Mouse (Mus musculus) left cerebral cortex, postnatal 10 days (tissue): ENCODE results near the gene Runx3. TPM values are rescaled to one million over a fixed set of nuclear protein-coding genes. Genes with fewer than 3 reads are reported as not detected.

ENCODE experiments used
- DNase-seq, 2 experiments: peaks; one replicate each; pipeline ENCODE4 v3.0.0; 2021 to 2022; ENCODE audit warnings: low spot score in 2 of 2, mixed read lengths in 1 of 2; ENCODE audit errors: extremely low spot score in 1 of 2
- intact Hi-C: fragments of 180-260 bp; cut with DNase I; formaldehyde crosslinking; loops from one replicate; pipeline ENCODE4 v1.15.1; 2025
- total RNA-seq, 2 experiments: library from RNA; stranded (reverse); gene quantifications; 2 replicates each; pipeline ENCODE4 v1.2.3; 2021

The Runx3 gene
- total RNA-seq, 2 experiments from 2014 or later: not detected

- DNase-seq: no peak
- intact Hi-C loops: no loop called here
These were observed 13.5 kb upstream of the Runx3 start for GRCm38 (mm10) chr4:135106968-135107367.

- DNase-seq: no peak
- intact Hi-C loops: no loop called here
These were observed 11.8 kb upstream of the Runx3 start for GRCm38 (mm10) chr4:135108666-135109065.

- no peak for DNase-seq
- intact Hi-C loops: no loop called here
These were observed 6.8 kb upstream of the Runx3 start for GRCm38 (mm10) chr4:135113656-135114055.

GRCm38 (mm10) chr4:135114301-135114700 lies 6.2 kb upstream of the Runx3 start:
- no peak for DNase-seq
- intact Hi-C loops: no loop called here

- intact Hi-C loops: no loop called here
- DNase-seq: no peak
These were observed 4.9 kb upstream of the Runx3 start for GRCm38 (mm10) chr4:135115426-135116170.

GRCm38 (mm10) chr4:135116391-135116790 lies 4.1 kb upstream of the Runx3 start:
- DNase-seq: no peak
- intact Hi-C loops: no loop called here

- DNase-seq: no peak
- intact Hi-C loops: no loop called here
These were observed 2.6 kb upstream of the Runx3 start for GRCm38 (mm10) chr4:135117846-135118245.

- intact Hi-C loops: no loop called here
These were observed 1.5 kb upstream of the Runx3 start for GRCm38 (mm10) chr4:135118855-135119474.

GRCm38 (mm10) chr4:135123721-135124120 lies 3.3 kb downstream of the Runx3 start:
- DNase-seq: no peak
- intact Hi-C loops: no loop called here

More at GRCm38 (mm10) chr4:135118855-135119474, 1.5 kb upstream of the Runx3 start:
- no peak for DNase-seq

GRCm38 (mm10) chr4:135124732-135125131 lies 4.3 kb downstream of the Runx3 start:
- intact Hi-C loops: no loop called here
- DNase-seq: no peak

GRCm38 (mm10) chr4:135125152-135125551 lies 4.7 kb downstream of the Runx3 start:
- intact Hi-C loops: no loop called here
- no peak for DNase-seq

GRCm38 (mm10) chr4:135126385-135126784 lies 5.9 kb downstream of the Runx3 start:
- intact Hi-C loops: no loop called here
- no peak for DNase-seq

GRCm38 (mm10) chr4:135128841-135129520 lies 8.5 kb downstream of the Runx3 start:
- intact Hi-C loops: no loop called here
- DNase-seq: no peak

GRCm38 (mm10) chr4:135130156-135130555 lies 9.7 kb downstream of the Runx3 start:
- no peak for DNase-seq
- intact Hi-C loops: no loop called here

- no peak for DNase-seq
- intact Hi-C loops: no loop called here
These were observed 10.7 kb downstream of the Runx3 start for GRCm38 (mm10) chr4:135131145-135131544.

- intact Hi-C loops: no loop called here
- DNase-seq: no peak
These were observed 12.3 kb downstream of the Runx3 start for GRCm38 (mm10) chr4:135132797-135133196.

- DNase-seq: no peak
- intact Hi-C loops: no loop called here
These were observed 13.3 kb downstream of the Runx3 start for GRCm38 (mm10) chr4:135133711-135134110.

GRCm38 (mm10) chr4:135135331-135135730 lies 14.9 kb downstream of the Runx3 start:
- no peak for DNase-seq
- intact Hi-C loops: no loop called here

GRCm38 (mm10) chr4:135136202-135136601 lies 15.8 kb downstream of the Runx3 start:
- no peak for DNase-seq
- intact Hi-C loops: no loop called here

- intact Hi-C loops: no loop called here
- no peak for DNase-seq
These were observed 16.2 kb downstream of the Runx3 start for GRCm38 (mm10) chr4:135136612-135137011.
